In genomic region chr9:87086991-87087390, GRCm38 (mm10) we compare ENCODE assay signal across 21 mouse cellular contexts. TPM values are rescaled to one million over a fixed set of nuclear protein-coding genes. Genes with fewer than 3 reads are reported as not detected.
DNase-seq lines count a peak whose midpoint lies in the region; ATAC-seq lines count a peak whose summit lies in the region.
"Had no signal": no experiment of that assay in that cellular context is flagged by ENCODE, and none has a peak within 500 bp of the region (broad histone marks: within the 10 kb centered on the region; RNA-seq: fewer than 3 reads in every experiment).

No protein-coding gene starts in this region.

- no peak for DNase-seq in cerebellum, postnatal 4 days (ENCODE audit: low spot score in 2 of 2)
- DNase-seq in brain, adult 2 months (ENCODE audit: low read depth, low spot score), result peak; percentile 87
- peak; percentile 59 for DNase-seq in cerebellum, adult 8-10 months
- DNase-seq in cerebellum, postnatal 25 days, result peak; percentile 67 to 84
- no peak for DNase-seq in kidney, postnatal 36 days
- no peak for DNase-seq in embryo, embryonic 11 days
- DNase-seq: adrenal gland, adult 2 months; forebrain, postnatal 0 days; kidney, adult 8-10 months; liver, postnatal 0 days; lung, postnatal 4 days; thymus, adult 18-20 months; thymus, postnatal 36 days had no signal

- peak; percentile 81 for ATAC-seq in cerebellum, adult (ENCODE audit: insufficient number of reproducible peaks, low FRiP score, low TSS enrichment)
- no peak for ATAC-seq in erythroid progenitor cell, adult 5-6 weeks (replicated peaks; ENCODE audit: low FRiP score, poor library complexity, severe bottlenecking)
- ATAC-seq: activated CD4-positive, CD25-positive, alpha-beta regulatory T cell, adult 4 months; forebrain, postnatal 0 days; intestine, embryonic 16.5 days; liver, embryonic 12.5 days; liver, postnatal 0 days had no signal

RNA-seq across cellular contexts. Expression of gene Mrap2, which starts 57.1 kb away (rescaled TPM):
- total RNA-seq in erythroid progenitor cell, adult 5-6 weeks (2015; ENCODE audit: low replicate concordance), result not detected in 2 replicates
- not detected in 2 replicates for total RNA-seq in erythroid progenitor cell, adult 5-6 weeks (2017; ENCODE audit: low replicate concordance)
- total RNA-seq: CH12.LX; common myeloid progenitor, adult 5-6 weeks; ES-E14 had no signal

Comparison
In these comparisons a context has a peak if more than half of its experiments do, and no peak if none do; other contexts are left out.
1. DNase-seq: peak in brain, adult 2 months (single experiment), cerebellum, adult 8-10 months (single experiment) and cerebellum, postnatal 25 days (2 of 2); none in cerebellum, postnatal 4 days (0 of 2), kidney, postnatal 36 days (0 of 2) and embryo, embryonic 11 days (single experiment).